15 mouse cellular contexts compared by ENCODE assay signal in the genomic region with DNA sequence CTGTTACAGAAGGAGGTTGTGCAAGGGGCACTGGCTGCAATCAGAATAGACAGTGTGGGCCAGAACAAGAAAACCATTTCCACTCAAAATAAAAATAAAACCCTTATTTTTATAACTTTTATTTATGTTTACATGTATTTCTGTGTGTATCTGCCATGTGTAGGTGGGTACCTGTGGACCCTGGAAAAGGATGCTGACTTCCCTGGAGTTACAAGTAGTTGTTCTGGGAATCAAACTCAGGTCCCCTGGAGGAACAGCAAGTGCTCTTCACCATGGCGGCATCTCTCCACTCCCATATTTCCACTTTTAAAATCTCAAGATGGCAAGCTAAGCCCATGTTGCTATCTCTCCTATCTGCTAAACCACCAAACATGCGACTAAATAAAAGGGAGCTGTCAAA. TPM values are rescaled to one million over a fixed set of nuclear protein-coding genes. Genes with fewer than 3 reads are reported as not detected.
DNase-seq lines count a peak whose midpoint lies in the region; ATAC-seq and TF ChIP-seq lines count a peak whose summit lies in the region.
"Had no signal": no experiment of that assay in that cellular context is flagged by ENCODE, and none has a peak within 500 bp of the region (broad histone marks: within the 10 kb centered on the region; RNA-seq: fewer than 3 reads in every experiment).

No protein-coding gene starts in this region.

- H3K9ac ChIP-seq in kidney, embryonic 14.5 days (ENCODE audit: low read depth, low read length) = no peak overlapping the region
- H3K9ac ChIP-seq in neural tube, embryonic 11.5 days (ENCODE audit: low read length) = no peak overlapping the region
- no peak overlapping the region for H3K9ac ChIP-seq in neural tube, embryonic 15.5 days (replicated peaks)
- H3K9ac ChIP-seq: liver, embryonic 15.5 days had no signal

- no peak for TF ChIP-seq POLR2A in myocyte (IDR thresholded peaks at IDR 0.05; ENCODE audit: insufficient read length, low read depth)

- H3K4me2 ChIP-seq in kidney, embryonic 14.5 days (replicated peaks; ENCODE audit: low read depth, low read length) = no peak overlapping the region
- no peak overlapping the region for H3K4me2 ChIP-seq in neural tube, embryonic 11.5 days (ENCODE audit: low read depth)
- no peak overlapping the region for H3K4me2 ChIP-seq in neural tube, embryonic 15.5 days
- peak overlapping the region; percentile 28 for H3K4me2 ChIP-seq in myocyte (ENCODE audit: low read depth)
- H3K4me2 ChIP-seq: liver, embryonic 15.5 days had no signal

- ATAC-seq in kidney, embryonic 14.5 days (ENCODE audit: low FRiP score, low TSS enrichment) = 0 out of 2 replicates have a peak, but pooled peaks have one; percentile 23
- ATAC-seq in neural tube, embryonic 11.5 days (ENCODE audit: insufficient read depth, low FRiP score, low TSS enrichment) = peak; percentile 49; the same call in 1 of the 2 replicates
- no peak for ATAC-seq in neural tube, embryonic 15.5 days (ENCODE audit: low FRiP score)

- H3K4me1 ChIP-seq in kidney, embryonic 14.5 days (ENCODE audit: control insufficient read depth, insufficient read depth, low read length) = no peaks in the 10 kb centered on the region
- H3K4me1 ChIP-seq in neural tube, embryonic 11.5 days (ENCODE audit: control insufficient read depth, insufficient read depth, low read length) = no peaks in the 10 kb centered on the region
- H3K4me1 ChIP-seq in neural tube, embryonic 15.5 days = 0 out of 2 replicates have a peak, but pooled peaks cover 2% of the 10 kb centered on the region

- peak; percentile 59 for DNase-seq in heart, adult 11 months
- DNase-seq in heart, adult 9 months (ENCODE audit: low spot score in 2 of 2) = no peak
- DNase-seq in kidney, postnatal 4 days = no peak
- no peak for DNase-seq in neural tube, embryonic 11.5 days (ENCODE audit: low spot score)
- no peak for DNase-seq in layer of hippocampus, postnatal 14 days (ENCODE audit: low spot score in 2 of 2)
- DNase-seq: B cell, adult 2 months; thymus, adult 2 months had no signal

- peaks cover 15% of the 10 kb centered on the region for H3K36me3 ChIP-seq in kidney, embryonic 14.5 days (ENCODE audit: control insufficient read depth, insufficient read depth, low read length)
- H3K36me3 ChIP-seq in neural tube, embryonic 11.5 days (ENCODE audit: control insufficient read depth, insufficient read depth, low read length) = peaks cover 3% of the 10 kb centered on the region
- H3K36me3 ChIP-seq in neural tube, embryonic 15.5 days = peaks cover 13% of the 10 kb centered on the region
- no peaks in the 10 kb centered on the region for H3K36me3 ChIP-seq in myocyte (ENCODE audit: control insufficient read depth, insufficient read depth)

- WGBS in kidney, embryonic 14.5 days = 51% methylated on average over 2 of the region's 2 CpGs
- WGBS in neural tube, embryonic 11.5 days = 70% methylated on average over 2 of the region's 2 CpGs
- WGBS in neural tube, embryonic 15.5 days = 82% methylated on average over 2 of the region's 2 CpGs

- H3K79me2 ChIP-seq in myocyte (ENCODE audit: control insufficient read depth, insufficient read depth) = peaks cover 11% of the 10 kb centered on the region

- H3K9me3 ChIP-seq in kidney, embryonic 14.5 days (ENCODE audit: control insufficient read depth, low read length) = no peaks in the 10 kb centered on the region
- H3K9me3 ChIP-seq in neural tube, embryonic 11.5 days (ENCODE audit: control insufficient read depth, low read length) = no peaks in the 10 kb centered on the region
- H3K9me3 ChIP-seq in neural tube, embryonic 15.5 days (replicated peaks) = no peaks in the 10 kb centered on the region
- H3K9me3 ChIP-seq: liver, embryonic 15.5 days had no signal

- H3K27ac ChIP-seq in kidney, embryonic 14.5 days (ENCODE audit: low read depth, low read length) = no peak overlapping the region
- H3K27ac ChIP-seq in neural tube, embryonic 11.5 days (ENCODE audit: low read depth, low read length) = 0 out of 2 replicates have a peak overlapping the region, but pooled peaks have one; percentile 23
- no peak overlapping the region for H3K27ac ChIP-seq in neural tube, embryonic 15.5 days (replicated peaks)
- H3K27ac ChIP-seq: liver, embryonic 15.5 days had no signal

- H3K4me3 ChIP-seq in kidney, embryonic 14.5 days (ENCODE audit: low read length) = no peak overlapping the region
- H3K4me3 ChIP-seq in neural tube, embryonic 11.5 days (ENCODE audit: low read depth, low read length) = no peak overlapping the region
- no peak overlapping the region for H3K4me3 ChIP-seq in neural tube, embryonic 15.5 days (replicated peaks)
- no peak overlapping the region for H3K4me3 ChIP-seq in myocyte
- H3K4me3 ChIP-seq: erythroblast, embryonic 14.5 days; liver, embryonic 15.5 days had no signal

- no peak overlapping the region for H3ac ChIP-seq in myocyte (ENCODE audit: control insufficient read depth, insufficient read length)

- H3K27me3 ChIP-seq in kidney, embryonic 14.5 days (ENCODE audit: control insufficient read depth, insufficient read depth, low read length) = no peaks in the 10 kb centered on the region
- H3K27me3 ChIP-seq in neural tube, embryonic 11.5 days (ENCODE audit: control insufficient read depth, insufficient read depth, low read length) = no peaks in the 10 kb centered on the region
- H3K27me3 ChIP-seq in neural tube, embryonic 15.5 days (replicated peaks) = no peaks in the 10 kb centered on the region
- H3K27me3 ChIP-seq in myocyte (ENCODE audit: control insufficient read depth, insufficient read depth, insufficient read length) = no peaks in the 10 kb centered on the region
- H3K27me3 ChIP-seq: liver, embryonic 15.5 days had no signal

TF ChIP-seq in myocyte, 11 proteins besides CTCF, POLR2A, EP300 and RAD21:
- no peak for TF ChIP-seq E2F4 (IDR thresholded peaks at IDR 0.05; ENCODE audit: insufficient read depth)
- TF ChIP-seq TCF3 (IDR thresholded peaks at IDR 0.05; ENCODE audit: insufficient read length, low read depth) = no peak
- TF ChIP-seq MAX (IDR thresholded peaks at IDR 0.05; ENCODE audit: low read depth) = no peak
- no peak for TF ChIP-seq CEBPB (IDR thresholded peaks at IDR 0.05; ENCODE audit: insufficient read depth, poor library complexity, severe bottlenecking)
- TF ChIP-seq MYOD1 (IDR thresholded peaks at IDR 0.05; ENCODE audit: control insufficient read depth in 1 of 3, insufficient read length in 2 of 3, low read depth in 2 of 3) = no peak
- no peak for TF ChIP-seq REST (IDR thresholded peaks at IDR 0.05; ENCODE audit: insufficient read depth, insufficient read length)
- TF ChIP-seq MYOG (IDR thresholded peaks at IDR 0.05; ENCODE audit: control insufficient read depth in 1 of 3, insufficient read depth in 1 of 3, insufficient read length in 2 of 3, low read depth in 2 of 3) = no peak
- TF ChIP-seq TCF12 (IDR thresholded peaks at IDR 0.05; ENCODE audit: insufficient read depth, poor library complexity, severe bottlenecking) = no peak
- no peak for TF ChIP-seq SRF (IDR thresholded peaks at IDR 0.05; ENCODE audit: control insufficient read depth, insufficient read length, low read depth)
- no peak for TF ChIP-seq USF1 (IDR thresholded peaks at IDR 0.05; ENCODE audit: low read depth)
- no peak for TF ChIP-seq POLR2AphosphoS2 (IDR thresholded peaks at IDR 0.05; ENCODE audit: insufficient read length, low read depth)

RNA-seq across cellular contexts. Expression of a gene that starts 13.1 kb away (rescaled TPM):
- polyA plus RNA-seq in kidney, embryonic 14.5 days (2014; fragmentation: Nextera tagmentation; extraction: Ambion mirVana) = 36.2 and 67.0 TPM in 2 replicates
- polyA plus RNA-seq in neural tube, embryonic 11.5 days (2014; fragmentation: Nextera tagmentation; extraction: Ambion mirVana) = 58.6 and 62.5 TPM in 2 replicates
- polyA plus RNA-seq in neural tube, embryonic 15.5 days (2015; fragmentation: Nextera tagmentation; extraction: Ambion mirVana) = 17.6 and 18.3 TPM in 2 replicates
- polyA plus RNA-seq in myocyte (2012; fragmentation: generic; extraction: Trizol) = 5.7 TPM
- total RNA-seq in layer of hippocampus, postnatal 14 days (2021) = 10 to 100 TPM; 21.3 to 22.6 TPM

RNA-seq across cellular contexts. Expression of a gene that starts 36.3 kb away (rescaled TPM):
- polyA plus RNA-seq in kidney, embryonic 14.5 days (2014; fragmentation: Nextera tagmentation; extraction: Ambion mirVana) = 0.77 and 1.1 TPM in 2 replicates
- 0.29 and 1.0 TPM in 2 replicates for polyA plus RNA-seq in neural tube, embryonic 11.5 days (2014; fragmentation: Nextera tagmentation; extraction: Ambion mirVana)
- polyA plus RNA-seq in neural tube, embryonic 15.5 days (2015; fragmentation: Nextera tagmentation; extraction: Ambion mirVana) = 1.6 and 3.1 TPM in 2 replicates
- 0.12 TPM for polyA plus RNA-seq in myocyte (2012; fragmentation: generic; extraction: Trizol)
- under 1 TPM in 1 of 2 experiments, not detected in 1; 0.60 TPM for total RNA-seq in layer of hippocampus, postnatal 14 days (2021)
- total RNA-seq: adrenal gland, postnatal 10 days; gastrocnemius, adult 18-20 months; layer of hippocampus, postnatal 36 days had no signal
- polyA plus RNA-seq: erythroblast, embryonic 14.5 days; thymus, adult 2 months had no signal
